Mouse (Mus musculus) heart, postnatal 25 days (tissue): ENCODE results near the gene Glt1d1. TPM values are rescaled to one million over a fixed set of nuclear protein-coding genes. Genes with fewer than 3 reads are reported as not detected.
"Not testable (repeated sequence)": the region's sequence is repeated elsewhere in the genome, so short reads cannot be mapped to it uniquely, and the experiment has no call there.

Experiments
- DNase-seq: peaks from one replicate; pipeline ENCODE4 v3.0.0; 2022; ENCODE audit warnings: low spot score
- intact Hi-C: fragments of 180-260 bp; cut with DNase I; formaldehyde crosslinking; loops from one replicate; pipeline ENCODE4 v1.15.1; 2025
- total RNA-seq, 2 experiments: library from RNA; stranded (reverse); gene quantifications; 2 replicates each; pipeline ENCODE4 v1.2.3; 2021

Gene Glt1d1
- total RNA-seq, 2 experiments from 2014 or later = not detected

GRCm38 (mm10) chr5:127688568-127689170, 56.6 kb downstream of the Glt1d1 start:
- no peak for DNase-seq
- intact Hi-C loops = no loop called here

GRCm38 (mm10) chr5:127691085-127691484, 59.0 kb downstream of the Glt1d1 start:
- DNase-seq = no peak
- intact Hi-C loops = no loop called here

- intact Hi-C loops = no loop called here
- no peak for DNase-seq
Observed at GRCm38 (mm10) chr5:127691581-127691980, 59.5 kb downstream of the Glt1d1 start.

GRCm38 (mm10) chr5:127695898-127696297, 63.8 kb downstream of the Glt1d1 start:
- intact Hi-C loops = no loop called here
- no peak for DNase-seq

- DNase-seq = no peak
- intact Hi-C loops = no loop called here
Observed at GRCm38 (mm10) chr5:127696602-127697001, 64.5 kb downstream of the Glt1d1 start.

- intact Hi-C loops = no loop called here
- no peak for DNase-seq
Observed at GRCm38 (mm10) chr5:127698525-127698924, 66.5 kb downstream of the Glt1d1 start.

- intact Hi-C loops = no loop called here
- no peak for DNase-seq
Observed at GRCm38 (mm10) chr5:127699679-127700078, 67.6 kb downstream of the Glt1d1 start.

GRCm38 (mm10) chr5:127700156-127700555, 68.1 kb downstream of the Glt1d1 start:
- intact Hi-C loops = no loop called here
- no peak for DNase-seq

- DNase-seq = no peak
- intact Hi-C loops = no loop called here
Observed at GRCm38 (mm10) chr5:127703609-127704180, 71.6 kb downstream of the Glt1d1 start.

GRCm38 (mm10) chr5:127705225-127705624, 73.2 kb downstream of the Glt1d1 start:
- DNase-seq = no peak
- intact Hi-C loops = no loop called here

GRCm38 (mm10) chr5:127705976-127706375, 73.9 kb downstream of the Glt1d1 start:
- intact Hi-C loops = no loop called here
- DNase-seq = no peak

GRCm38 (mm10) chr5:127708143-127708542, 76.1 kb downstream of the Glt1d1 start:
- DNase-seq = no peak
- intact Hi-C loops = no loop called here

GRCm38 (mm10) chr5:127714783-127715704, 83.0 kb downstream of the Glt1d1 start:
- intact Hi-C loops = no loop called here

GRCm38 (mm10) chr5:127720591-127721379, 88.7 kb downstream of the Glt1d1 start:
- intact Hi-C loops = no loop called here
- DNase-seq = no peak

More at GRCm38 (mm10) chr5:127714783-127715704, 83.0 kb downstream of the Glt1d1 start:
- no peak for DNase-seq

- intact Hi-C loops, DNase-seq: not testable (repeated sequence)
Observed at GRCm38 (mm10) chr5:127722171-127722570, 90.1 kb downstream of the Glt1d1 start.

- no peak for DNase-seq
- intact Hi-C loops = no loop called here
Observed at GRCm38 (mm10) chr5:127730351-127730750, 98.3 kb downstream of the Glt1d1 start.

- intact Hi-C loops = no loop called here
- no peak for DNase-seq
Observed at GRCm38 (mm10) chr5:127741331-127741730, 109.3 kb downstream of the Glt1d1 start.

- intact Hi-C loops, DNase-seq: not testable (repeated sequence)
Observed at GRCm38 (mm10) chr5:127749540-127749939, 117.5 kb downstream of the Glt1d1 start.

GRCm38 (mm10) chr5:127751262-127751975, 119.4 kb downstream of the Glt1d1 start:
- intact Hi-C loops = no loop called here
- no peak for DNase-seq
